Mouse (Mus musculus): ENCODE results near the gene Flg2.

Gene Flg2

DNA sequence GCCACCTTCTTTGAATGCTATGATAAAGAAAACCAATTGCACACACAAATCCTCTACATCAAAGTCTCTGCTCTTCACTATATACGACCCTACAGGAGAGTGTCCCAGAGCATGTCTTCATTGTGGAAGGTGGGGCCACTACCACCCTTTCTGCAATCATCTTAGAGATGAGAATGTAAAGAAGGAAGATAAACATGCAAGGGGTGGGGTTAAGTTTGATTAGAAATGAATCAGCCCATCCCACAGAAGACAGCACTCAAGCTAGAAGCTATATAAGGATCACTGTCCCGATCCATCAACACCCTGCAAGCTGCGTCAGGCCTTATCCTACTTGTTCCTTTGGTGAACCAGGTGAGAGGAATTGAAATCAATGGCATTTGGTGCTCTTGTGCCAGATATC, at the start of gene Flg2:
TSS of gene Flg2 (plus strand) at position 301 of the 400 bp plus-strand sequence.
- no peak for DNase-seq

DNA sequence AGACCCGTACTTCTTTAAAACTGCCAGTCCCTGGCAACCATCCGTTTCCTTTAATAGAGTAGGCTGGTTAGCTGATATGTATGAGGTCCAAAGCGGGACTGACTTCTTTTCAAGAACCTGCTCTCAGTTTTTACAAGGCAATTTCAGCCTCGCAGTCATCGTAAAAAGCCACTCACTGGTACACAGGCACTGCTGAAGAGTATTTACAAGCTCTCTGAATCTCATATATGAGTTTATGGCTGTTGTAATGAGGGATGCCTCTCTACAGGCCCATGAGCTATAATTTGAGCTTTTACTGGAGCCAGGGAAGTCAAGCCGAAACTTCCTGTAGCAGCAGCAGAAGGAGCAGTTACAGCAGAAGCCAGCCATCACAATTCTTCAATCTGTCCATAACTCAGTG, 34.6 kb upstream of the Flg2 start:
- DNase-seq = no peak

DNA sequence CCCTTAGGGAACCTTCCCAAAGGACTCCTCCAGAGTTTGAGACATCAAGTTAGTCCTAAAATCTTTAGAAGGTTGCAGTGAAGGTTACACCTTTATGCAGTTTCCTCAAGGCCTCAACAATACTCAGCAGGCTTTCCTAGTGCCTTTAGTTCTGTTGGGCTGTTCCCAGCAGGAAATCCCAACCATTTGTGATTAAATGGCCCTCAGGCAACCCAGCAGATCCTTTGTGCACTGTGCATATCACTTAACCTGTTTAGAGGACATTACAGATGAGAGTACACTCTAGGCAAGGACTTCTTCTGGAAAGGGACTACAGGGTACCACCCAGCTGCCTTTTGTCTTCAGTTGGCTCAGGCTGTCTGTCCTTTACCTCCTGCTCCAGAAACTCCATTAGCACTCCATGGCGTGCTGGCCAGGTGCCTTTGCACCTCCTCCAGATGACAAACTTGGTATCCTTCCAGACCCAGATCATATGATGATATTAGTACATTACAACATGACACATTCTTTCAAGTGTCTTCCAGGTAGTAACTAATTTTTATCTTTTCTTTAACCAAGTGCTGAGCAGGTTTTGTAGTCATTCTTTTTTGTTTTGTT, 34.0 kb upstream of the Flg2 start:
- DNase-seq = no peak

DNA sequence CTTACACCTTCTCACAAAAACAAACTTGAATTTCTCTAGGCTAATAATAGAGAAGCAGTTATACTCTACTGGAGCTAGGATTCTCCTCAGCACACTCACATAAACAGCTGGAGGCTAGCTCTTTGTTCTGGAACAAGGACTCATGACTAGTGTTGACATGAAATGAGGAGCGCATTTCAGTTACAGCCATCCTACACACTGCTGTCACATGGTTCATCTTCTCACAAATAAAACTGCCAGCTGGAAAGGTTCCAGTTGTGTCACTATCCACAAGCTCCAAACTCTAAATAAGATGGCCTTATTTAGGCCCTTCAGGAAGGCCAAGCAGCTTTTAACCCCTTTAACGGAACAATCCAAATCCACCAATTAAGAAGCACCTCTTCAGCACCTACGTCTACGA, 16.2 kb upstream of the Flg2 start:
- no peak for DNase-seq

DNA sequence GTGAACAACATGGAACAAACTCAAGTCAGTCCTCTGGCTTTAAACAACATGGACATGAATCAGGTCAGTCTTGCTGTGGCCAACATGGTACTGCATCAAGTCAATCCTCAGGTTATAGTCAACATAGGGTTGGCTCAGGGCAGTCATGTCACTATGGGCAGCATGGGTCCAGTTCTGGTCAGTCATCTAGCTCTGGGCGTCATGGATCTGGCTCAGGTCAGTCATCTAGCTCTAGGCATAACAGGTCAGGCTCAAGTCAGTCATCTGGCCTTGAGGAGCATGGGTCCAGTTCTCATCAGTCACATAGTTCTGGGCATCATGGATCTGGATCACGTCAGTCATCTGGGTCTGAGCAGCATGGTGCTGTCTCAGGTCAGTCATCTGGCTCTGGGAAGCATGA, 4.9 kb downstream of the Flg2 start:
- DNase-seq = no peak

DNA sequence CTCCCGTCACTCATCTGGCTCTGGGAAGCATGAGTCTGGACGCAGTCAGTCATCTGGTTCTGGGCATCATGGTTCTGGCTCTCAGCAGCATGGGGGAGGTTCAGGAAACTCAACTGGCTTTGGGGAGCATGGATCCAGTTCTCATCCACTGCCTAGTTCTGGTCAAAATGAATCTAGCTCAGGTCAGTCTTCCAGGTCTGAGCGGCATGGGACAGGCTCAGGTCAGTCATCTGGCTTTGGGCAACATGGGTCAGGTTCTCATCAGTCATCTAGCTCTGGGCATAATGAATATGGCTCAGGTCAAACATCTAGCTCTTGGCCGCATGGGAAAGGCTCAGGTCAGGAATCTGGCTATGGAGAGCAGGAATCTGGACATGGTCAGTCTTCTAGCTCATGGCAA, 5.4 kb downstream of the Flg2 start:
- no peak for DNase-seq

Data from kidney, adult 8-10 months (tissue).